Mouse (Mus musculus): ENCODE measurements at regions not wholly inside any gene's neighbourhood (a gene's known extent, or its start where the extent isn't known, plus 50 kb on each side); places are given as distances from the start of the nearest gene placed in this dataset.

DNA sequence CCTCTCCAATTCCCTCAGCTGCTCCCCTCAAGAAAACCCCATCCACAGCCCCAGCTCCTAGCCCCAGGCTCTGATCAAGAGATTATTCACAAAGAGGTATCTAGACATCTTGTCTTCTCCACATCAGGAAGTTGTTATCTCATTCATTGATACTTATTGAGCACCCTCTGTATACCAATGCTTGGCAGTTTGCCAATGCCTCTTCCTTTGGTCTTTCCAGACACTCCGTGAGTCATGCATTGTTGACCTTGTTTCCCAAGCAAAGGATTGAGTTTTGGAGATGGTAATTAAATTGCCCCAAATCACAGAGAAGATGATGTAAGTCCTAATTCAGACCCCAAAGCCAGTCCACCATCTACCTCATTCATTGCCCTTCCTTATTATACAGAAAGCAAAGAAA lies 235.9 kb upstream of the Zmiz1 start:
- TF ChIP-seq POLR2A (IDR thresholded peaks at IDR 0.05; ENCODE audit: insufficient read depth, low read length) (no peak), EP300 (IDR thresholded peaks at IDR 0.05; ENCODE audit: insufficient read depth, low read depth, low read length) (no peak), CTCF (IDR thresholded peaks at IDR 0.05; ENCODE audit: low read depth, low read length) (no peak)
